Mouse (Mus musculus): ENCODE results near the gene Prkcb.

GRCm38 (mm10) chr7:122577571-122577970, 289.0 kb downstream of the Prkcb start:
- TF ChIP-seq GATA1 (IDR thresholded peaks at IDR 0.05; ENCODE audit: borderline replicate concordance, low read length), result no peak
- TF ChIP-seq FLI1 (IDR thresholded peaks at IDR 0.05; ENCODE audit: low read length), result no peak

Data from megakaryocyte, embryonic 14.5 days (primary cell).